Mouse (Mus musculus): Measurements from ENCODE around the gene Inpp4b.

The Inpp4b gene

DNA sequence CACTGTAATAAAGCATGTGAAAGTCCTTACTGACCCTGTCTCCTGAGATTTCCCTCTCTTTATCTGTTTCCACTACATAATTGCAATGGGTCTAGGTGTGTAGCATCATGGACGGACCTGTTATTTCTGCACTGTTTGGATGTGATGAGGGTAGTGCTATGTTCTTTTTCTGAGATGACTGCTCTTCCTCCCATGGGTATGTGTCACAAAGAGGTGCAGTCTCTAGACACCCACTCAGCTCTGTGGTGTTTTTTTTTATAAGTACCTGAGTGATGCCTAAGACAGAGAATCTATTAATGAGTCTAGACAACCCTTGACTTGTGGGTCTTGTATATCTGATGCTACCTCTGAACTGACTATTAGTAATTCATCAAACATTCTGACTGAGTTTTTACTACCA is 393.7 kb downstream of the Inpp4b start:
- no peak for DNase-seq

DNA sequence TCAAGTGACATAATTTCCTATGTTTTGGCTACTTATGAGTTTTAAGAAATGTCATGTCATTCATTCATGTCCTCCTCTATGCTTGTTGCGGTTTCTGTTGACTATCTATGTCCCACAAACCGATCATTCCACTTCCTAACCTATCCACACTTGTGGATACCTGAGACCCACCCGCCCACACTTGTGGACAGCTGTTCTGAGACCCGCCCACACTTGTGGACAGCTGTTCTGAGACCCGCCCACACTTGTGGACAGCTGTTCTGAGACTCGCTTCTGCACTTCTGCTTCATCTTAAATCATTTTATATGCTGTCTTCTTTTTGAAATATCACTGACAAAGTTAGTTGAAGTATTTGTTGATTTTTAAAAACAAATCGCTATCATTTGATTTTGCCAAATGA is 400.2 kb downstream of the Inpp4b start:
- DNase-seq = no peak

DNA sequence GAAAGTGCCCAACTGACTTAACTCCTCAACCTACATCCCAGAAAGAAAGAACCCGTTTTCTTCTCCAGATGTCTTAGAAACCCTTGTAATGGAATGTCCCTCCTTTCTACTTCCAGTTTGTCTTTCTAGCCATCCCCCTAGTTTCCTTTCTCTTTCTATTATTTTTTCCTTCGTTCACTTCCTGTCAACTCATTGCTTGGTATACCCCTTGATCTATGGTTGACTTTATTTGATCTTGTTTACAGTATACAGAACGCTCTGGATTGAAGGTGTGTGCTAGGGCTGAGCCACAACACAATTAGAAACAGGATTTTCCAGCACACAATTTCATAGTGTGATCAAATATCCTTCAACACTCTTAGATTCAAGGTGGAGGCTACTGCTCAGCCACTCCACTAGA is 400.7 kb downstream of the Inpp4b start:
- DNase-seq = no peak

DNA sequence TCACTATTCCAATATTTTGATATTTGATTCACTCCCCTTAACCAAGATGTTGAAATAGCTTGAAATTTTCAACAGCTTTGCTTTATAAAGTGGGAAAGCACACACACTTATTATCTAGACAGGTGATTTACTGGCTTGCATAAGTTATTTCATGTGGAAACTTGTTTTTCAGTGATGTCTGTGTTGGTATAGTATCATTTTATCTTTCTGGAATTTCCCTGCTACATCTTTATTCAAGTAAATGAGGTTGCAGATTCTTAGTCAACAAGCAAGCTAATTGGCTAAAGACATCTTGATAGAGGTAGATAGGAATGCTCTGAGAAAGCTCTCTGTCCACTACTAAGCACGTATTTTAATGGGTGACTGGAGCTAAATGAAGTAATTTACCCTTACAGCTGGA is 403.1 kb downstream of the Inpp4b start:
- no peak for DNase-seq

DNA sequence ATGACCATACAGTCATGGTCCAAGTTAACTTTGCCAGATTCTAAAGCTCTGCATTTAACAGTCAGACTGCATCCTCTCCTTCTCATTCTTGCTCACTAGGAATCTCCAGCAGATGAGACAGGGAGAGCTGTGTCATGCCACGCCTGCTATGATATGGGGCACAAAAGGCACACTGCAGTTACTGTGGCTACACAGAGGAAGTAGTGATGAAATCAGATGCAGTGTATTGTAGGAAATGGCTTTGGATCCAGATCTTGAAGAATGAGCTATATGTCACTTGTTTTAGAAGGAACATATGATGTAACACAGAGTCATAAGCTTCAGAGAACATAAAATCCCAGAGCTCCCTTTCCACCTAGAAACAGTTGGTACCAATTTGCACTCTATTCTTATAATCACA is 408.8 kb downstream of the Inpp4b start:
- no peak for DNase-seq

DNA sequence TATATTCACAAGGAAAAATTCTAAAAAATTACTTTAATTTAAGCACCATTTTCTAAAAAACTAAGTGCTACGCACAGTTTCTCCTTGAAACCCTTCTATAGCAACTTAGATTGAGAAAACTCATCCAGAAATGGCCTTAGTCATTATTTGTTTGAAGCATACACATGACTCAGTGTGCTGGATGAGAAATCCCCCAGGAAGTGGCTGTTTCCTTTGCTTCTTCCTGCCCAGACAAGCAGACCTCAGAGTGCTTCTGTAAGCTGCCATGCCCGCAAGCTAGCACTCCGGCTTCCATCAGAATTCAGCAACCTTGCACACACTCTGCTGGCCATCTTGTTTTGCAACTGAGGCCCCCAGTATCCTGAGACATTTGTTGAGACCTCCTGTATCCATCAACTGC is 414.3 kb downstream of the Inpp4b start:
- DNase-seq = no peak

DNA sequence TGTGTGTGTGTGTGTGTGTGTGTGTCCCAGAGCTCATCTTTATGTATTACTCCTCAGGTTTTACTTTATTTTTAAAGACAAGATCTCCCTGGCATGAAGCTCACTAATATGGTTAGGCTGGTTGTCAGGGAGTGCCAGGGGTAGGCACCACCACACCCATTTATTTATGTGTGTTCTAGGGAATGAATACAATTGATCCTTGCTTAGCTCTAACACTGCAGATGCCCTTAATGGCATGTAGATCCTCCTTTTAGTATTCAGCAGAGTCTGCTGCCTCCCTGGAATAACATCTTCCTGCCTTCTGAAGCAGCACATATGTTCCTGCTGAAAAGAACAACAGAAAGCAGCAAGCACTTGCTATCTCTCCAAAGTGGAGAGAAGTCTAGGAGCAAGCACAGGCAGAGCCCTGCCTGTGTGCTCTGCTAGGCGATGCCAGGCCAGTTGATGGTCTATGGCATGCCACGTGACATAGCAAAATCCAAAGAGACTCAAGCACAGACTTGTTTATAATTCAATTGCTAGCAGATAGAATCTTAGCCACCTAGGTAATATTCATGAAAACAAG is 415.3 kb downstream of the Inpp4b start:
- DNase-seq = no peak

DNA sequence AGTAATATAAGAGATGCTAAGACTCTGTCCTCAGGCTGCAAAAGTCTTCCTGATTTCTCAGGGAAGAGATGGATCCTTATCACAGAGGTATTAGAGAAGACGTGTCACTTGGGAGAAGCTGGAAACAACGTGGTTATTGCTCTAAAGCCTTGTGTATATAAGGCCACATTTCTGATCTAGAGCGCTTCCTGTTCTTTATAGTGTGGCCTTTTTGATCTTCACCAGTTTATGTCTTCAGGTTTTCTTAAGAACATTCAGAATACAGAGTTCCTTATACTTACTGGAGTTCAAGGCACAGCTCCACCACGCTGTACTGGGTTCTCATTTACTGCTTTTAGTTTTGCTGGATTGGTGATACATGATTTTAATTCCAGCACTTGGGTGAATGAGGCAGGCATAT is 419.1 kb downstream of the Inpp4b start:
- no peak for DNase-seq

DNA sequence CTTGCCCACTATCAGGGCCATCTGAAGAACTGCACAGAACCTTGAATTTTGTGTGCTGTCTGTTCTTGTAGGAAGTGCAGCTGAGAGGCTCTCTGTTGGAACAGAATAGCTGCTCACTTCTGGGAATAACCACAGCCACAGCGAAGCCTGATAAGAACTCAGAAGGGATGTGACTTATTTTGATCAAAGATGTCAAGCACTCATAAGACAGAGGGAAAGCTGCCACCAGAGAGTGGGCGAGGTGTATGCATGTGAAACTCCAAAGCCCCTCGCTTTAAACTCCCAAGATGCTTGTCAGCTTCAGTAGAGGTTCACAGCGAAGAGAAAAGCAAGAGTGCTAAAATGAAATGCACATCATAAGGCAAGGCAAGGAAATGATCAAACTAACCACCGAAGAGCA is 423.7 kb downstream of the Inpp4b start:
- no peak for DNase-seq

DNA sequence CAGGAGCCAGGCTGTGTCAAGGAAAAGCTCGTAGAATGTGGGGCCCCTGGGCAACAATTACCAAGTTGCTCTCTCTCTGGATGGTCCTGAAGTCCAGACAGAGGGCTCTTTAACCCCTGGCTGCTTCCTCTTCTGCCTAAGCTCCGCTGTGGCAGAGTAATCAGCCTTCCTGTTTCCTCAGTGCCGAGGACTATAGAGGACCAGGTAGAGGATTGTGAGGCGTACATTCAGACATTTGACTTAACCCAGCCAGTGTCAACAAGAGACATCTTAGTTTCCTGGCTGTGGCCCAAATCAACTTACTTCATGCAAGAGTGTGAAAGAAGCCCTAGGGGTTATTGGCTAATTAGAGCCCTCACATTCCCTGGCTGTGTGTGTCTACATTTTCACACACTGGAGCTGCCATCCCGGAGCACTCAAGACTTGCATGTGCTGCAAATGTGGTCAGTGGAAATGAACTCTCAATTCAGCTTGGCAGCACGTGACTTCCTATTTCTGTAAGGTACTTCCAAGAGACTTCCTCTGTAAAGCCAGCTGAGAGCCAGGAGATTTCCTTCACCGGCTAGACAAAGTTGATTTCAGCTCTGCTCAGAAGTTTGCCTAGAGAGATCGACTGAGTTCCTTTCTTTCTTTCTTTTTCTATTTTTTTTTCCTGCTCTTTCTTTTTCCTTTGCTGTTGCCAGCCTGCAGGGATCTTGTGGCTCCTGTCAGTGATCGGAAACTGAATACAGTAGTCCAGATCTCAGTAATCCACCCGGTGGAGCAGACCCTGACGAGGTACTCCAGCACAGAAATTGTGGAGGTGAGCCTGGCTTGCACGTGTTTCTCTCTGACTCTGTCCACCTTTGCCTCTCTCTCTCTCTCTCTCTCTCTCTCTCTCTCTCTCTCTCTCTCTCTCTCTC is 425.3 kb downstream of the Inpp4b start:
- no peak for DNase-seq

DNA sequence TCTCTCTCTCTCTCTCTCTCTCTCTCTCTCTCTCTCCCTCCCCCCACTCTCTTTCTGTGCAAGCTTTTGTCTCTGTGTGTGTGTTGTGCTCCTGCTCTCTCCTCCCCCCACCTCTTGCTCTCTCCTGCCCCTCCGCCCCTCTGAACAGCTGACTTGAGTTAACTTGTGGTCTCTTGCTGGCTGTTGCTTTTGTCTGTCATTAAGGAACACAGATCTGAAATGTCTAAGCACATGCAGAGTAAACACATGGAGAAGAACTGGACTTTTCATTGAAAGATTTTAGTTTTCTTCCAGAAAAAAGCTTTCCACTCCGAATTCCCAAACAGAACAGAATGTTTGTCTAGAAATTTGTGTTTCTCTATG is 425.9 kb downstream of the Inpp4b start:
- DNase-seq = no peak

DNA sequence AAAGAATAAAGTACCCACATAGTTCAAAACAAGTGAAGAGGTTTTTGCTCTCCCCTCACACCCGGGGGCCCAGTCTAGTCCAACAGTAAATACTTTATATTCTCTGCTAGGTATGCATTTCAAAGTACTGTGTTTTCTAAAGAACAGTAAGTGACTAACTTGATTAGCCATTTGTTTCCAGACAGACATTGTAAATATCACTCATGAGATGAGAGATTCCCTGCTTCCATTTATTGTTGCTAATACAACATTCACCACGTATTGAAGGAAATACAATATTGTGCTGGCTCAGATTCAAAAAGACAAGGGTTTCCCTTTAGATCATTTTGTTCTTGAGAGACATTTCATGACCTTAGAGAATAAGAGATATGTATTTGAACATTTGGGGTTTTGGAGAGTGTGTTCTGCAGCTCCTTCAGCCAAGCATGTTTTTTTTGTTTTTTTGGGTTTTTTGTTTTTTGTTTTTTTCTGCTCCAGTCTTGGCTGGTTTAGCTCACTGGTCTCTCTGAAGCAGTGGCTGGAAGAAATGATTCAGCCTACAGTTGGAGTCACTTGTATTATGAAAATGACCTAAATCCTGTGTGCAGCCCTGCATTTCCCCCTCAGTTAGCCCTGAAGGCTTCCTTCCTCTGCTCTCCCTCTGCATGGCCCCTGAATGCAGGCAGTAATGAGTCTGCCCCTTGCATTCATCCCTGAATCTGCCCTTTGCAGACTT is 426.5 kb downstream of the Inpp4b start:
- DNase-seq = no peak

DNA sequence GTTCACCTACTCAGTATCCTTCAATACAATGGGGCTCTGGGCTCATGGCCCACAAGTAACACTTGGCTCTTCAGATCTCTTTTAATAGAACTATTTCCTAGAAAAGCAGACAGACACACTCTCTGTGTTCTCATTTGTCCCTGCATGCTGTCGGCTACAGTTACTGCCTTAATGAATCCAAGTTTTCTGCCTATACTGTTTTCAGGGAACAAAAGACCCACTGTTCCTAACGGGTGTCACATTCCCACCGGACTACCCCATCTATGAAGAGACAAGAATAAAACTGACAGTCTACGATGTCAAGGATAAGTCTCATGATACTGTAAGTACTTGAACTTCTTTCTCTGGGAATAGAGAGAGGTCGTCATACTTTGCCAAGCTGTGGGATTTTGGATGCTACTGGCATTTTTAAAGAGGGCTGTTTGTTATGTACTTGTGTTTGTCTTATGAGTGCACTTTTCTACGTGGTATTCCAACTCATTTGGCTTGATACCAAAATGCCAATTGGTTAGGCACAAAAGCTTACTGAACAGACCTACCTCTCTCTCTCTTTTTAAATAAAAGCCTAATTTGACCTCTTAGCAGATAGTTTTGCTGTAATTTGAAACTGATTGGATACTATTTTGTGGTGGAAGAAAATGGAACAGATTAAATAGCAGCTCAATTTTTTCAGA is 428.4 kb downstream of the Inpp4b start:
- DNase-seq = no peak

DNA sequence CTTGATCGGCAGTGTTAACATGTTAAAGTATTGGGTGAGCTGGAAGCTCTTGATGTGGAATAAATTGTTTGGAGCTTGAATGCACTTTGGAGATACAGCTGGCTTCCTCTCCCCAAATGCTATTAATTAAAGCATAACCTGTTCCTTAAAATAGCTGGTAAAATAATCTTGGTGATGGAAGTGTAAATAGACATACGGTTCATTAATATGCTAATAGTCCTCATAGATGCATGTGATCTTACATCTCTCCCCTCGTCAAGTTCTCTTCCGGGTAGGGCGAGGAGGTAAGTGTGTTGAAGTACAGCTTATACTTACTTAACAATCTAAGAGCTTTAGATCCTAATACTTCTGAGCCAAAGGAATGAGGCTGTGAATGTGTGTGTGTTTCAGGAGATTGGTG is 430.5 kb downstream of the Inpp4b start:
- no peak for DNase-seq

DNA sequence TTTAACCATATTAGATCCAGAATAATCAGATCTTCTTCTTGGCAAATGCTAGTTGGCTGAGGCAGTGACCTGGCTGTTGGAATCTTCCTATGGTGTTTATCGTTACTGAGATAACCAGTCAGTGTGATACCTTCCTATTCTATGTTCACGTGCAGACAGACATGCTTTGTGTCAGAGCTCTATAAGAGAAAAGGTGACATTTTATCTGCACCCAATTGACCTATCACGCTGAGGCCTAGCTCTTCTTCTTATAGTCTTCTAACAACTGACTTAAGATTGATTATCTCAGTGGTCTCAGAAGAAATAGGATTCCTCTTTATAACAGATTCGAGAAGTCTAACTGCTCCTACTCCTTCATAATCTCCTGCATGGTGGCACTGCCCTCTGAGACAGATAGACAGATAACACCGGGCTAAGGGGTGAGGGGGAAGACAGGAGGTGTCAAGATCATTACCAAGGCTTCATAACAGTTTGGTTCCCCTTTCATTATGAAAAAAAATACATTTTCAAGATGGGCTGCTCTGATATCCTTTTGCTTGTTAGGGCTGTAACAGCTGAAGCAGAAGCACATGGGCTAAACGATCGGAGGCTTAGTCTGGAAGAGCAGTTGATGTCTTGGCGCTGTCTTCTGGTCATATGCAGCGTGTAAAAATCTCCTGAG is 431.1 kb downstream of the Inpp4b start:
- DNase-seq = no peak

DNA sequence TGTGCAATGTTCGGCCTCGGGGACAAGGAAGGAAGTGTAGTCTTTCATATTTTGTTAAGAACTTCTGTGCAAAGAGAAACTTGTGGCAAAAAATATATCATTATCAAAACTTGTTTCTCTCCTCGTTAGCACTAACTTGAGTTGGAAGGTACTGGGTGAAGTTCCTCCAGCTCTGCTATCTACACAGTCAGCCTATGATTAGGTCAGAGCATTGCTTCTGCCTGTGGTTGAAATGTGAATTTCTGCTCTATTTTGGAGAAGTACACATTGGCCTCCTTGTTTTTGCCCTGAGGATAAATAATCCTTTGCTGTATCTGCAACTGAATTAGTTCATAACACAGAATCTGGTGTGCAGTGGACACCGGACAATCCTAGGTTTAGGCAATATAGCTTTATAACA is 431.7 kb downstream of the Inpp4b start:
- no peak for DNase-seq

DNA sequence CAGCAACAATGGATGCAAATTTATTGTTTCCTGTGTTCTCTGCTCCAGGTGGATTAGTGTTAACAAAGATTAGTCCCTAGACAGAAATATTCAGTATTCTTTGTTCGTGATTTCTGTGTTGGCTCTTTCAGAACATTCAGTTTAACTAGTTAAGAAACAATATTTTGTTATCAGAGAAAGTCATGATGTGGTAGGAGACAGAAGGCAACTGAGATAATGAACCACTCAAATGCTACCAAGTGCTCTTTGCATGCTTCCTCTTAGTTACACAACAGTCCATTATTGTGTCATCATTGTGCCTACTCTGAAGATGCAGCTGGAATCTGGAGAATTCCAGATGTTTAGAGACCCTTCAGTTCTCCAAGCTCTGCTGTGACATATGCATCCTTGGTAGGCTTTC is 432.1 kb downstream of the Inpp4b start:
- DNase-seq = no peak

DNA sequence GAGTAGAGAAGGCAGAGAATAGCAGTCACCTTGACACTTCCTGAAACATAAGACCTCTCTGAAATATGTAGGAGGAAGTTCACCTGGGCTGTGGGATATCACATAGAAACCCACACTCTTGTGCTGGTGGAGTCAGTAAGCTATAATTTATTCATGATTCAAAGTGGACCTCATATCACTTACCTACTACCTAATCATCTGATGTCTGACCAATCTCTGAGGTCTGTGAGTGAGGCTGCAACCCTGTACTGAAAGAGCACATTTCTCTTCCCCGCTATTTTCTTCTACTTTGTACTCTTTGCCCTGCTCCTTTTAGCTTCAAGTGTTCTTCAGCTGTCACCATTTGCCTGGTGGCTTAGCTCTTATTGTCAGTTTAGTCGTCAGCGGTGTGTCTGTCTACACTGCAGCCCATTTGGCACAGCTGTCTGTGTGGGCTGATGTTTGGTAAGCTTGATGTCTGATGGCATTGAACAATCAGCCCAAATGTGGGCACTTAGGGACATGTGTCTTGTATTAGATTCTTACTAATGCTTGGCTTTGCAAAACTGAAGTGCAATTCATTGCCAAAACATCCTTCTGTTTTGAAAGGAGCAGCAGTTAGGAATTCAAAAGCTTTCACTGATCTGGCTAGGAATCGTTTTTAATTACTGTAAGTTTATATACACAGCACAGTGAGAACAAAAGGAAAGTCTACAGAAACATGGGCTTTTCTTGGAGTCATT is 434.3 kb downstream of the Inpp4b start:
- DNase-seq = no peak

DNA sequence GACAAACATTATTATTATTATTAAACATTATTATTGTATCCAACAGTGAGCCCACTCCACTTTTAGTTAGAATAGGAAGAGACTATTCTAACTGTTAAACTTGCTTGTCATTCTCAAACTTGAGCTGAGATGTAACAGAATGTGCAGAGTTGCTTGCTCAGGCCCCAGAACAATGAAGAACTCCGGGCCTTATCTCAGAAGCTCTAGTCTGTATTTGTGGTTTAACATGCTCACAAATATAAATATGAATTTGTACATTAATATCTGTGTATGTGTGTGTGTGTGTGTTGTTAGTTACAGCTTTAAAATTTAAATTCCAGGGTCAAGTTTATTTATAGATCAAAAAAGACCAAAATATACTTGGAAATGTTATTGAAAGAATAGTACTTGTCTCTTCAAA is 435.3 kb downstream of the Inpp4b start:
- no peak for DNase-seq

DNA sequence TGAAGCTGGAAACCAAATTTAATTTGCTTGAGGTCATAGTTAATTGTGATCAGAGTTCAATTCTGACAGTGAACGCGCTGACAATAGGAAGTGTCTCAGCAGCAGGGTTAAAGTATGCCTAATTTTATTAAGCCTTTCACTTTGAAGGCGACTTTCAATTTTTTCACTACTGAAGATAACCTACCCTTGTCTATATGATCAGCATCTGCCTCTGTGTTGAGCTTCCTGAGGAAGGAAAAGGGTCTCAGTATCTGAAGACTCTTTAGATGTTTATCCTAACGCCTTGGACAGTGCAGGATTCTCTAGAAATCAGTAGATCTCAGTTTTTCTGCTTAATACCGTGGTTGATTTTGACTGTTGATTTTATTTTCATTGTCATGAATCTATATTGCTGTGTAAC is 437.1 kb downstream of the Inpp4b start:
- DNase-seq = no peak

DNA sequence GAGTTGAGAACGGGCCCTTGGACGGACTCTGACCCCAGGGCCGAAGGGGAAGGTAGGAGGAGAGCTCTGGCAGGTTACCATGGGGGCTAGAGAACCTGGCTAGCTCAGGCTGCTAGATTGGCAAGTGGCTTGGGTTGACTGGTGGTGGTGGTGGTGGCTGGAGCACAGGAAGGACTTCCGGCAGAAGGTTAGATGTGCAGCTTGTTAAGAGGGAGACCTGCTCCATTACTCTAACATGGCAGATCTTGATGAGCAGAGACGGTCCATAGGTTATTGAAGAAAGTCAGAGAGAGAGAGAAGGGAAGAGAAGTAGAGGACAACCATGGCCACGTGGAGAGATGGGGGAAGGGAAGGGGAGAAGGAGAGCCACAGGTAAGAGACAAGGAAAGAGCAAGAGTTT is 437.8 kb downstream of the Inpp4b start:
- no peak for DNase-seq

DNA sequence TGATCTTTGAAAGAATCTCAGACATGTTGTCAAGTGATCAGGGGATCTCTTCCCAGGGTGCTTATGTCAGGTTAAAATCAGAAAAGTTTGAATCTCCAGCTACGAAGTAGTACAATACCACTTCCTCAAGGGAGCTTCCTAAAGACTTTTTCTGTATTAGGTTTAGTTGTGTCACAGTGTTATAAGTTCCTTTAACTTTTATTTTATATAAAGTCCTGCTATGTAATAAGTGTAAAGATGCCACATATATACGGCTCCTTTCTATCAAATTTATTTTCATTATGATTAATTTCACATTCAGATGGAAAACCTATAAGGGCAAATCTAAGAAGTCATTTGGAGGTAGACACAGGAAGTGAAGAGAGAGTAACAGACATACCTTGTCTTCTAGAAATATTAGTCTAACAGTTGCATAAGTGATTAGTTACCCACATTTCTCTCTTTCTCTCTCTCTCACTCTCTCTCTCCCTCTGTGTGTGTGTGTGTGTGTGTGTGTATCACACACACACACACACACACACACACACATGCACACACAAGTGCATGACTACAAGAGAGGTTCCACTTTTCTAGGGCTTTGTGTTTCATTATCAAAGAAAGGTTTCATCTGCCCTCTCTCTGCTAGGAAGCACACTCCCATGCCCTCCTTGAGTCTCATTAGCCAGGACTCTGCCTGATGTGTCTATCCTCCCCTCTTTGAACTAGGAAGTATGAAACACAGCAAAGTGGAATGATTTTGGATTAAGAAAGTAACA is 438.7 kb downstream of the Inpp4b start:
- no peak for DNase-seq
